Mouse (Mus musculus): ENCODE data around the gene Hist1h2af.

Gene Hist1h2af

GRCm38 (mm10) chr13:23515826-23516620 is 17.7 kb upstream of the Hist1h2af start:
- DNase-seq = no peak

- DNase-seq = peak; percentile 89
Measured at GRCm38 (mm10) chr13:23516822-23517602, 16.7 kb upstream of the Hist1h2af start.

GRCm38 (mm10) chr13:23517603-23518294 is 16.0 kb upstream of the Hist1h2af start:
- peak; percentile 92 for DNase-seq

GRCm38 (mm10) chr13:23518295-23518603 is 15.5 kb upstream of the Hist1h2af start:
- DNase-seq = no peak

GRCm38 (mm10) chr13:23518885-23519284 is 14.8 kb upstream of the Hist1h2af start:
- peak; percentile 88 for DNase-seq

GRCm38 (mm10) chr13:23519416-23519815 is 14.3 kb upstream of the Hist1h2af start:
- peak; percentile 88 for DNase-seq

GRCm38 (mm10) chr13:23521703-23522102 is 12.0 kb upstream of the Hist1h2af start:
- DNase-seq = peak; percentile 78

- DNase-seq = no peak
Measured at GRCm38 (mm10) chr13:23523976-23524375, 9.7 kb upstream of the Hist1h2af start.

- DNase-seq = peak; percentile 87
Measured at GRCm38 (mm10) chr13:23524654-23525053, 9.1 kb upstream of the Hist1h2af start.

GRCm38 (mm10) chr13:23525901-23526300 is 7.8 kb upstream of the Hist1h2af start:
- no peak for DNase-seq

GRCm38 (mm10) chr13:23526312-23526711 is 7.4 kb upstream of the Hist1h2af start:
- DNase-seq = peak; percentile 96

GRCm38 (mm10) chr13:23529005-23529404 is 4.7 kb upstream of the Hist1h2af start:
- no peak for DNase-seq

- no peak for DNase-seq
Measured at GRCm38 (mm10) chr13:23529480-23530165, 4.1 kb upstream of the Hist1h2af start.

- peak; percentile 77 for DNase-seq
Measured at GRCm38 (mm10) chr13:23530181-23530900, 3.4 kb upstream of the Hist1h2af start.

GRCm38 (mm10) chr13:23530901-23531875 is 2.5 kb upstream of the Hist1h2af start, which contains the start of gene Hist1h4h:
Hist1h4h (plus strand) TSS chr13:23531050.
- DNase-seq = peak; percentile 99

GRCm38 (mm10) chr13:23532262-23533075 is 1.2 kb upstream of the Hist1h2af start:
- DNase-seq = no peak

GRCm38 (mm10) chr13:23534368-23535131 is 844 bp downstream of the Hist1h2af start:
- no peak for DNase-seq

GRCm38 (mm10) chr13:23535137-23536075 is 1.7 kb downstream of the Hist1h2af start, which contains the start of gene Hist1h3g:
Hist1h3g (plus strand) TSS chr13:23535422.
- DNase-seq = peak; percentile 98

All from retina, postnatal 1 day (tissue).